Mouse (Mus musculus): ENCODE measurements at regions not wholly inside any gene's neighbourhood (a gene's known extent, or its start where the extent isn't known, plus 50 kb on each side); places are given as distances from the start of the nearest gene placed in this dataset.

DNA sequence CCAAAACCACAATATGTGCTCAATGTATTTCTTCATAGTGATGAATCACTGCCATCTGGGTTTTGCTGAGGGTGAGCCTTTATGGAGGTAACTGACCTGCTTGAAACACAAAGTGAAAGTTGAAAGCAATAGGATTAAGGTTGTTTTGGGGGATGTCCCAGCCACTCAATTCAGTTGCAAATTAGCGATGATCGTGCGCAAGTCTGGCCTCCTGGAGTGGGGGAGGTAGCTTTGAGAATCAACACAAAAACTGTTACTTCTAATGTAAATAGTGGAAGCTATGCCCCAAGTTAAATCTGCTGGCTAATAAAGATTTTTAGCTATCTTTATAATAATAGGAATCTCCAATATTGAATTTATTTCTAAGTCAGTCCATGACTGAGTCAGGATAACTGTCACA lies 56.3 kb upstream of the Cers4 start:
- Histone ChIP-seq H3K9ac (replicated peaks; ENCODE audit: low read depth, low read length) (no peak overlapping the region), H3K9me3 (replicated peaks; ENCODE audit: control insufficient read depth, low read length) (no peaks in the 10 kb centered on the region), H3K4me1 (ENCODE audit: control insufficient read depth, insufficient read depth) (no peaks in the 10 kb centered on the region), H3K36me3 (replicated peaks; ENCODE audit: control insufficient read depth, insufficient read depth, low read length) (no peaks in the 10 kb centered on the region), H3K27me3 (ENCODE audit: control insufficient read depth, insufficient read depth, low read length) (no peaks in the 10 kb centered on the region), H3K4me3 (ENCODE audit: low read depth, low read length) (no peak overlapping the region), H3K4me2 (ENCODE audit: low read depth, low read length) (no peak overlapping the region), H3K27ac (ENCODE audit: low read depth) (no peak overlapping the region)
- DNase-seq (ENCODE audit: low spot score) (no peak), ATAC-seq (ENCODE audit: insufficient read depth, low read depth) (no peak)
- 92% methylated on average over 3 of the region's 3 CpGs for WGBS
- TF ChIP-seq EP300 (IDR thresholded peaks at IDR 0.05; ENCODE audit: low read depth) = no peak
- TF ChIP-seq CTCF (IDR thresholded peaks at IDR 0.05; ENCODE audit: low read depth) = no peak

All from heart, postnatal 0 days (tissue).